Mouse (Mus musculus): ENCODE results near the gene Hs2st1. TPM values are rescaled to one million over a fixed set of nuclear protein-coding genes. Genes with fewer than 3 reads are reported as not detected.
"Not testable (repeated sequence)": the region's sequence is repeated elsewhere in the genome, so short reads cannot be mapped to it uniquely, and the experiment has no call there.

The Hs2st1 gene
- total RNA-seq (2014; fragmentation: Nextera tagmentation) (11.1 and 13.0 TPM in 2 replicates), total RNA-seq (2017) (12.3 and 13.7 TPM in 2 replicates)

DNA sequence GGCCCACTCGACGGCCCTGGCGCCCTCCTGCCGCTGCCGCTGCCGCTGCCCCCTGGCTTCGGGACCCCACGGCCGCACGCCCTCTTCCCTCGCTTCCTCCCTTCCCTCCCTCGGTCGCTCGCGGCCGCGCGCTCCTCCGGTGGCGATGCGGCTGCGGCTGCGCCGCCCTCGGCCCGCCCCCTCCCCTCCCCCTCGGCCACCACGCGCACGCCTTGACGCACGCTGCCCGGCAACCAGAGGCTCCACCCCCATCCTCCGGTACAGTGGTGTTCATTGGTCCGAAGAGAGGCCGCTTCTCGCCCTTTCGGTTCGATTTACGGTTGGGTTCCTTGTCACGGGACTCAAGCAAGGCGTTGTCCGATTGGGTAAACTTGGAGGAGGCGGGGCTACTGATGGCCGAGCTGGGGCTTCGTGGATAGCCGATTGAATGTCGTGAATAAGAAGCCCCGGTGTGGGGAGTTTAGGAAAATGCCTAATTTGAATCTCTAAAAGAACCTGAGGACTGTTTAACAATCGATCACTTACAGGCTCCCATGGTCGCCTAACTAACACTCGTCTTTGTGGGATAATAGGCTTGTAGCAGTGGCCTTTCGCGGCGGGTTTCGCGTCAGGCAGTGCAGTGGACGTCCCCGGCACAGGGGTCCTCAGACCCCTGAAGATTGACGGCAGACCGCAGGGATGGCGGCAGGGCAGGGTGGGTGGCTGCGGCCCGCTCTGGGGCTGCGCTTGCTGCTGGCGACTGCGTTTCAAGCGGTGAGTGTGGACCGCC lies at the start of gene Hs2st1, which contains the start of gene Selenof:
Gene Hs2st1 (minus strand): TSS at position 135 of the 769 bp plus-strand sequence.
Gene Selenof (plus strand): TSS at position 258 of the 769 bp plus-strand sequence.
- ATAC-seq (replicated peaks; ENCODE audit: poor library complexity, severe bottlenecking), result peak; percentile 88

DNA sequence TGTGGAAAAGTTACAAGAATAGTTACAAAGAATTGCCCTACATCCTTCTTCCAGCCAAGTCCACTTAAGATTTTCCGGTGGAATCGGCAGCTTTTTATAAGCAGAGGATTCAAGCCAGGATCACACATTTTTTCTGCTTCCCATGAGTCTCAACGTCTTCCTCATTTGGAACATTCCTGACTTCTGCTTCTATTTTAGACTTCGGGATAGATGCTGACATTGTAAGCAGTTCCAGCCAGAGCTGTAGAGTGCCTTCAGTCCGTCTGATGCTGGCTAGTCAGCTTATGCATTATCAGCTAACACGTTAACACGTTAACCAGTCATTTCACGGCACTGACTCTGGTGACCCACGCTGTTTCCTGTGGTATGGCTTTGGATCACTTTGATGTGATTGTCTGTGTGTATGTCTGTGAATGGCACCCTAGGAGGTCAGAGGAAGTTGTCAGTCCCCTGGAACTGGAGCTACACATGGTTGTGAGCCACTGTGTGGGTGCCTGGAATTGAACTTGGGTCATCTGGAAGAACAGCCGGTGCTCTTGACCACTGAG lies 47.7 kb upstream of the Hs2st1 start:
- ATAC-seq (replicated peaks; ENCODE audit: poor library complexity, severe bottlenecking), result 0 out of 2 replicates have a peak, but pooled peaks have one; percentile 23

DNA sequence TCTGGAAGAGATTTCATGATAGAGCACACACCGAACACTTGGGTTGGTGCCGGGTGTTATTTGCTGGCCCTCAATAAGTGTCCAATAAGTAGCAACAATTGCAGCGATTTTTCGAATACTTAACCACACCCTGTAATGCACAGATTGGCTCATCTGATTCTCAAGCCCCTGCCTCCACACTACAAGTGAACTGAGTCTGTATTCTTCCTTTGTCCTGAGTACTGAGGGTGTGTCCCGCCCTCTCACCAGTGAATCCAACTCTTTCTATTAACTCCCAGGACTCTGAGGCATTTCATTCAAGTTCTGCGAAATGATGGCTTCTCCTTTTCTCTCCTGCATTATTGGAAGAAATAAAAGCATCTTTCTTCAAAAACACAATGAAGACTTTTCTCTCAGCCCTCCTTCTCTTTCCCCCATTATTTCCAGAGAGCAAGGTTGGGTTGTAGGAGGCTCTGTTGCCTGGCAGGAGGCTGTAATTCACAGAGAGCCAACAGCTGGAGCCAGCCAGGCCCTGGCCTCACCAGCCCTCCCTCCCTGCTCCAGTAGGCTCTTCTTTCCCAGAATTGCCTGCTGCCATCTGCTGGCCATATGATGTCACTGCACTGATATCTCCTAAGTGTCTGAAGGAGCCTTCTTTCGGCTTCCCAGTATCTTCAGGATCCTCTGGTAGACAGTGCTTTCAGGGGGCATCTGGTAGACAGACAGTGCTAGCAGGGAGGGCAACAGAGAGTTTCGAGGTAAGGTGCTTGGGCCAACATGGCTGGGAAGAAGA lies 46.9 kb upstream of the Hs2st1 start:
- peak; percentile 99 for ATAC-seq (replicated peaks; ENCODE audit: poor library complexity, severe bottlenecking)

DNA sequence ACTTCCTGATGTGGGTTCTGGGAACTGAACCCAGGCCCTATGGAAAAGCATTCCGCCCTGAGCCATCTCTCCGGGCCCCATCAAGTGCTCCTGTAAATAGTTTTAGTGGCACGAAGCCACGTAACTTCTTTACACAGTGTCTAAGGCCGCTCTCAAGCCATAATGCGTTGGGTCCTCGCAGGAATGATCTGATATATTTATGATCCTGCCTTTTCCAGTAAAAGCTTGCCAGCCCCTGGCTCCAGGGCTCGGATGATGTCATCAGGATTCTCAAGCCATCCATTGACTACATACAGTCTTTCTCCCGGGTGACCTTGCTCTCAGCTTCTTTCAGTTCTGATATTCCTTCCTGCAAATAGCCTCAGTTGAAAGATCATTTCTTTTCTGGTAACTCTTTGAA lies 45.5 kb upstream of the Hs2st1 start:
- ATAC-seq (replicated peaks; ENCODE audit: poor library complexity, severe bottlenecking), result no peak

DNA sequence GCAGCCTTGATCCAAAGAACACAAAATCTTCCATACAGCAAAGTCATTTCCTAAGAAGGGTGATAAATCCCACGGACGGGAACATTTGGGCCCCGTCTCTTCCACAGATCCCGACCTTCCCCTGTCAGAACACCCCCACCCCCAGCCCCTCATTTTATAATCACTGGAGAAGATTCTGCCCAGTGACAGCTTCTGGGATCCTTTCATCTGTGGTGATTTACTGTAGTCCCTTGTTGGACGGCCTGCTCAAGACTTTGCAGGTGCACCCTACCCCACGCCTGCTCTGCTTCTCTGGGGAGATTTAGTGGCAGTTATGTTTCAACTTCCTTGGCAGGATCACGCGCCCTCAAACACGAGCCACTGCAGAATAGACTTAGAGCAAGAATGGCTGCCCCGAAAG lies 44.7 kb upstream of the Hs2st1 start:
- no peak for ATAC-seq (replicated peaks; ENCODE audit: poor library complexity, severe bottlenecking)

DNA sequence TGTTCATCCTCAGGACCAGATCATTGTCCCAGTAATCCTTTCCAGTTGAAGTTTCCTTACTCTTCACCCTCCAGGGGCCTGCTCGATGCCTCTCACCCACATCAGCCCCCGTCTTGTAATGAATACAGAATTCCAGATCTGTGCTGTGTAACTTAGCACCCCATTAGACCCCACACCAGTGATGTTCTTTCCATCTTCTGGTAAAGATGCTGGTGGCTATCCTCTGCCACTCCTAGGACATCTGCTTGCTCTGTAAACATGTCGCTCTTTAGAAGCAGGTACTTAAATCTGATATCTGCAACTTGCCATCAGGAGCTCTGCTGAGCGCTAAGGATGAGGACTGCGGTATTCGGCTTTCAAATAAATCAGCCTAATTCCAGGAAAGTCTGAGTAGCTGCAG lies 44.3 kb upstream of the Hs2st1 start:
- no peak for ATAC-seq (replicated peaks; ENCODE audit: poor library complexity, severe bottlenecking)

DNA sequence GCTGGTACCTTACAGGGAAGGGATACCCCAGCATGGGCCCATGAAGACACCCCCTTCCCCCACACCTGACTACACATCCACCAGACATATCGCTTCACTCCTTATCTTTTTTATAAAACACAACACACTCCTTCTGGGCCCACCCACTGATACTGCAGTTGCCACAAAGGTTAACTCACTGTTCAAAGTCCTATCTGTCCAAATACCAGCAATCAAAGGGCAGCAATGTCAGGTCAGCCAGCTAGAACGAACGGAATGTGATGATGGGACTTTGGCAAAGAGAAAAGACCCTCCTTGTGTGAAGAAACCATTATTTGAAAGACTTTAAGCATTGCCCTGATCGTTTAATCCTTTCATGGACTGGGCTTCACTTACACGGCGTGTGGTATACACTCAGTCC lies 42.4 kb upstream of the Hs2st1 start:
- ATAC-seq (replicated peaks; ENCODE audit: poor library complexity, severe bottlenecking), result no peak

DNA sequence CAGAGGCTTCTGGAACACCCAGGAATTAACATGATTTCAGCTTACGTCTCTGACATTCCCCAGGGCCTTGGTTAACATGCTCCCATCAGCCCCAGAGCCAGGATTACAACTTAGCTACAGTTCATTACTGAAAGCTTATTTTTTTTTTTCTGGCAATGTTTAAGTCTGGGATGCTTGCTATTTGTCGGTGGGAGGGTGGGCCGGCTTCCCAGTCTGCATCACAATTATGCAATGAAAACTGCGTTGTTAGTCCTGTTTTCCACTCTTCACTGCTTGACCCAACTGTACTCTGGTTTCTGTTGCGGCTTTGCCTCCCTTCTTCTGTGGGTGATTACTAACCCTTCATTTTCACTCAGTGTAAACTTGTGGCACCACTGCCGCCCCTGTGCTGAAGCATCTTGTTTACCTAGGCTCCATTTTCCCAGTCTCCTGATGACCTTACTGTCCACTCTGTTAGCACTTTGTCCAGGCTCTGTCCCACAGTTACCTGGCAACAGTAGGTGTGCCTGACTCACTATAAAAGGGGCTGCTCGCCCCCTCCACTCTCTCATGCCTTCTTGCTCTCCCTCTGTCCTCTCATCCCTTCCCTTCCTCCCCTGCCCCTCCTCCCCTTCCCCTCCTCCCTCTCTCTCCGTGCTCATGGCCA lies 41.8 kb upstream of the Hs2st1 start:
- no peak for ATAC-seq (replicated peaks; ENCODE audit: poor library complexity, severe bottlenecking)

DNA sequence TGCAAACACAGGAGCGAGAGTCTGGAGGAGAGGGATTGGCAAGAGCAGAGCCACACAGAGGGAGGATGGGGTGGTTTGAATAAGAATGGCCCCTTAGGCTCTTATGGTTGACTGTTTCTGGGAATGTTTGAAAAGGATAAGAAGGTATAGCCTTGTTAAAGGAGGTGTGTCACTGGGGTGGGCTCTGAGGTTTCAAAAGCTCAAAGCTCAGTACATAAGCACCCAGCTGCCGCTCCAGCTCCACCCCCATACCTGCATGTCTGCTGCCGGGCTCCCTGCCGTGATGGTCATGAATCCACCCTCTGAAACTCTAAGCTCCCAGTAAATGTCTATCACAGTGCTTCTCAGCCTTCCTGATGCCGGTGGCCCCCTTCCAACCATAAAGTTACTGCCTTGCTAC lies 40.8 kb upstream of the Hs2st1 start:
- ATAC-seq (replicated peaks; ENCODE audit: poor library complexity, severe bottlenecking), result no peak

DNA sequence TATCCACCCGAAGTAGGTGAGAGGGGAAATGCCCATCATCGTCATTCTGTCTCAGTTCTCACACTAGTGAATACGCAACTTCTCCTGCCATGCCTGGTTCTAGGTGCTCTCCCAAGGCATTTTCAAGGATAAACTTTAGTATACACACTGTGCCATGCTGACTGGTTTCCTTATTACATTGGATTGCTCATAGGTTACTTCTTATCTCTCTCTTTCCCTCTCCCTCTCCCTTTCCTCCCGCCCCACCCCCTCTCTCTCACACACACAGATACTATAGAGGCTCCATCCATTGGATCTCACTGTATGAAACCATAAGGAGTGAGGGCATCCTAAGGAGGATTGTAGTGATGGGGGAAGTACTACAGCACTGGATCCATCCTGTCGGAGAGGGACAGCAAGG lies 38.1 kb upstream of the Hs2st1 start:
- no peak for ATAC-seq (replicated peaks; ENCODE audit: poor library complexity, severe bottlenecking)

DNA sequence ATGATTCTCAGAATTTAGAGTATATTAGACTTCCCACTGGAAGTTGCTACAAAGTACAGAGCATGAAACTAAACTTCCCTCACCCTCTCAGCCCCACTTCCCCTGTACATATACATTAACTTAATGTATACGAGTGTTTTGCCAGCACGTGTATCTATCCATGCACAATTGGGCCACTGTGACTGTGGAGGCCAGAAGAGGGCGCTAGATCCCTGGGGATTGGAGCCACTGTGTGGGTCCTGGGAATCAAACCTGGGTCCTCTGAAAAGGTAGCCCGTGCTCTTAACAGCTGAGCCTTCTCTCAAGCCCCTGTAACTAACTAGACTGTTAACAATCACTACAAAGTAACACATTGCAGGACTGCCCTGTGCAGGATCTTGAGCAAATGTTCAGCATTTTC lies 36.5 kb upstream of the Hs2st1 start:
- ATAC-seq (replicated peaks; ENCODE audit: poor library complexity, severe bottlenecking), result peak; percentile 60

DNA sequence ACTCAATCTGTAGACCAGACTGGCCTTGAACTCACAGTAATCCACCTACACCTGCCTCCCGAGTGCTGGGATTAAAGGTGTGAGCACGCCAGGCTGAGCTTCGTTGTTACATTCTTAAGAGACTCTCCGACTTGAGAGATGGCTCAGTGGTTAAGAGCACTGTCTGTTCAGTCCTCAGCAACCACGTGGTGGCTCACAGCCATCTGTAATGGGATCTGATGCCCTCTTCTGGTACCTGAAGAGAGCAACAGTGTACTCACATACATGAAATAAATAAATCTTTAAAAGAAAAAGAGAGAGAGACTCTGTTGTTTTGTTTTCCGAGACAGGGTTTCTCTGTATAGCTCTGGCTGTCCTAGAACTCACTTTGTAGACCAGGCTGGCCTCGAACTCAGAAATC lies 35.8 kb upstream of the Hs2st1 start:
- not testable (repeated sequence) for ATAC-seq (replicated peaks; ENCODE audit: poor library complexity, severe bottlenecking)

DNA sequence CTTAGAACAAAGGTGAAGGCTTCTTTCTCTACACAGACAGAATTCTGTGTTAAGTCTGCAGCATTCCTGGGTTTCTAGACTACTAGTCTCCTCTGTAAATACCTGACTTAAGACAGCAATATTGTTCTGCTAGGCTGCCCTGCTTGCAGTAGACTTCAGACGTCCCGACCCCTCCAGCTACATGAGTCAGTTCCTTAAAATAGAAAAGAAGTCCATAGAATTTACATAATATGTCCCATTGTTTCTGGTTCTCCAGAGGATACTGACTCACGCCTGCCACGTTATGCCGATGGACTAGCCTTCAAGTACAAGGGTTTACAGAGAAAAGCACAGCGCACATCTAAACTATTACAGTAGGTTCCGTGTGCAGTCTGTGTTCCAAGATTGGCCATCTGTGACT lies 34.2 kb upstream of the Hs2st1 start:
- no peak for ATAC-seq (replicated peaks; ENCODE audit: poor library complexity, severe bottlenecking)

DNA sequence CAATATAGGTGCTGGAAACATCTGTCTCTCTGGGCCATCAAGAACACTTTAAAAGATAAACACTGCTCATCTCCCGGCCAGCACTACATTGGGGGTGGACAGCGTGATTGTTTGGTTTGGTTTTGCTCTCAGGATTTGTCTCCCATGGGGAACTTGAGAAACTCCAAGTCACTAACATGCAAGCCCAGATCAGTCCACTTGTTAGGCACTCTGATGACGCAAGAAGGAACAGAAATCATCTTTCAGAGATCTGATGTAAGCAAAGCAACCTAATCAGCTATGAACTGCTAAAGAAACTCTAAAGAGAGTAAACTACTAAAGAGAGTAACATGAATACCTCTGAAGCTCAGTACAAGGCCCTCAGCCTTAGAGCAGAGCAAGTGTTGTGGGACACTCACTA lies 33.6 kb upstream of the Hs2st1 start:
- ATAC-seq (replicated peaks; ENCODE audit: poor library complexity, severe bottlenecking), result peak; percentile 49

DNA sequence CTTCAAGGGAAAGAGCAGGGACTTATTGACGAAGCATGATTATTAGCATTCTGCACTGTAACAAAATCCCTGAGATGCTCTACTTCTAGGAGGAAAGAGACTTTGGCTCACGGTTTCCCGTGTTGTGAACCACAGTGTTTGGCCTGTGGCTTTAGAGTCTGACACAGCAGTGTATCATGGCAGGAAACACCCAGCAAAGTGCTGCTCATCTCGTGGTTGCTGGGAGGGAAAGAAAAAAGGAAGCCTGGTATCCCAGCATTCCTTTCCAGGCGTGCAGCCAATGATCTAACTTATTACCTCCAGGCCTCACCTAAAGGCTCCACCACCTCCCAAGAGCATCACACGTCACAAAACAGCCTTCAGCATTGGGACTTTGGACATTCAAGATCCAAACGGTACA lies 32.8 kb upstream of the Hs2st1 start:
- no peak for ATAC-seq (replicated peaks; ENCODE audit: poor library complexity, severe bottlenecking)

DNA sequence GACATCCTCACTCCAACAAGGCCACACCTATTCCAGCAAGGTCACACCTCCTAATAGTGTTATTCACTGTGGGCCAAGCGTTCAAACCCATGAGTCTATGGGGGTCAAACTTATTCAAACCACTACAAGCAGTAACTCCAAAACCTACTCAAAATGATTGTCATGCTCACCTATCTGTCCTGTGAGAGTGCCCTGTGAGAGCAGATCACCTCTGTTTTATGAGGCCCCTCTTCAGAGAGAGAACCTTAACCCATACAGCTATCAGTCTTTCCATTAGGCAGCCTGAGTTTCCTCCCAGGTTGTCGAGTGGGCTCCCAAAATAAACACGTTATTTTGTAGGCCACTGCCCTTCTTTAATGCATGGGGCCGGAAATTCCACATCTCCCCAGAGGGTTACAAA lies 32.4 kb upstream of the Hs2st1 start:
- no peak for ATAC-seq (replicated peaks; ENCODE audit: poor library complexity, severe bottlenecking)

DNA sequence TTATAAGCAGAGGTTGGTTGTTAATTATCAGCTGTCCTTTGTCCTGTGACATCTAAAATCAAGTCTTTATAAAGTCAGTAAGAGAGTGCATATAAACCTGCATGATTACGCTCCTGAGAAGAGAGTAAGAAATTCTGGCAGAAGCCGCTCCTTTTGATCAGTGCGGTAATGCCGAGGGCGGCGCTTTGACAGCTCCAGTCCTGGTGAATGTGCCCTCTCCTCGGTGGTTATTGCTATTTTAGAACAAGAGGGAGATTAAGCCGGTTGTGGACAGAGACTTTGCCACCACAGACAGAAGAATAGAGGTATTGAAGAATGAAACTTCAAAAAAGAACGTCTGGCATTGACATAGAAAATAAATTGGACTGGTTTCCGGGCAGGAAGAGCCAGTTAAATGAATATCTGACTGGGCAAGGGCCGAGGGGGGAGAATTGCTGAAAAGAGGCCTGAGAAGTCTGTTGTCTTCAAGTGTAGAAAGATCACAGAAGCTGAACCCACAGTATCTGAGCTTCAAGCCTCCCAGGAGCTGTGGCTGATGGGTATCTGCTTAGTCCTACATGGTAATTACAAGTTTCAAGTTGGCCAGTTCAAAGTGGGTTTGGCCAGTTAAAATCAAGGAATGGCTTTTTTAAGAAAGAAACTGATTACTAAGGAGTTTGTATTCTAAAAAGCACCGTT lies 27.9 kb upstream of the Hs2st1 start:
- no peak for ATAC-seq (replicated peaks; ENCODE audit: poor library complexity, severe bottlenecking)

DNA sequence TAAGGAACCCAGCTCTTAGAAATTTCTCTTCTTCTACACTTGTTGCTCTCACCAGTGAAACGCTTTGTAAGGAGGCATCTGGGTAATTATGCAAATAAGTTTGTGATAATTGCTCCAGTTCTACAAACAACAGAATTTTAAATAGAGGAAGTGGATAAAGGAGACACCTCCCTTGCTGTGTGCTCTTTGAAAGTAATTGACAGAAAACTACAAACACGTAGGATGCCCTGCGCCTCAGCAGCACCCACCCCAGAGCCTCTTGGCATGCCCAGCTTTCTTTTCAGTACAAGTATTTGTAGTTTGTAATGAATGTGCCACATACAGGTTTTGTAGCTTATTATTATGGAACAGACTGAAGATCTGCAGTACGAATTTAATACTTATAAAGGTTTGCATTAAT lies 27.1 kb upstream of the Hs2st1 start:
- ATAC-seq (replicated peaks; ENCODE audit: poor library complexity, severe bottlenecking), result no peak

DNA sequence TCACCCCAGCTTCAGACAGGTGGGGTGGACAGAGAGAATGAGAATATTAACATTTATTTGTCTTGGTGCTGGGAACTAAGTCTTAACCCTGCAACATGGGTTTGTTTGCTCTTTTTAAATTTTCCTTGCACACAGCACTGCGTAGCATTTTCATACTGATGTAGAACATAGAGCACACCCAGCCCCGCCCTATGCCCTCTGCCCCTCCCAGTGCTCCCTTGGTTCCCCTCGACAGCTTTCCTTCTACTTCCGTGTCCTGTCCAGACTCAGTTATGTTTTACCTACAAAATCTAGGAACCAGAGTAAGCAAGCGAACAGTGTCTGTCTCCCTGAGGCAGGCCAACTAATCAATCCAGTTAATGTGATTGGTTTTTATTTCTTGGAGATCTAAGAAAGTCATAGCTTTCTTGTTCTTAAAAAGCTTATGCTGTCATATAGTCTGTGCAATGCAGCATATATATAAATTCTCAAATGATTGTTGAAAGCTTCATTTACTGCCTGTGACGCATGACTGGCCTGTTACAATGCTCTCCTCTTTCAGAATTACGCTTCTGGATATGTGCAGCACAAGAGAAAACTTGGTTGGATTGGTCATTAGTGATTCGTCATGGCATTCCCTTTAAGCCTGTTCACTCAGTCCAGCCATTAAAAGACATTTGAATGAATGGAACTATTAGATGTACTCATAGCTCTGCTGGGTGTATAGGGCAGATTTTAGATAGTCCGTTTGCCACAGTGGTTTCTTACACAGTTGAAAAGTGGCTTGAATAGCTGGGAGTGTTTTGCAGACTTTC lies 23.2 kb upstream of the Hs2st1 start:
- no peak for ATAC-seq (replicated peaks; ENCODE audit: poor library complexity, severe bottlenecking)

Measured in granulocyte monocyte progenitor cell, adult 5-6 weeks (primary cell).